Comparison of ENCODE assay signal across 30 mouse cellular contexts in the genomic region with DNA sequence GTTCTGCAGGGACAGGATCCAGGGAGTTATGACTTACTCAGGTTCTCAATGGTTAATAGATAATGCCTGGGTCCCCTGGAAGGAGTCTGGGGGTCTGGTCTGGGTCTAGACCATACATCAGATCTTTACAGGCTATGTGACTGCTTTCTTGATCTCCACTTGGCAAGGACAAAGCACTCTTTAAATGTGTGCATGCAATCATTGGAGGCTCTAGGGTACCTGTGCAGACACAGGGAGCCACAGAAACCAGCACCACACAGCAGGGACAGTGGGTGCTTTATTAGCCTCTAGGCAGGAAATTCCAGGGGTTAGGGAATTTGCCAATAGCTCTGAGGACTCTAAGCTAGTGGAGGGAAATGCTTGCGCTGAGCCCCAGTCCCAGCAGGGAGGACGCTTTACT. TPM values are rescaled to one million over a fixed set of nuclear protein-coding genes. Genes with fewer than 3 reads are reported as not detected.
"Had no signal": no experiment of that assay in that cellular context is flagged by ENCODE, and none has a peak within 500 bp of the region (broad histone marks: within the 10 kb centered on the region; RNA-seq: fewer than 3 reads in every experiment).

No protein-coding gene starts in this region.

- H3K36me3 ChIP-seq: heart, embryonic 13.5 days; heart, embryonic 15.5 days; intestine, embryonic 15.5 days; kidney, embryonic 15.5 days; liver, embryonic 12.5 days had no signal

- H3K27me3 ChIP-seq: heart, embryonic 15.5 days; hindbrain, embryonic 13.5 days; intestine, embryonic 15.5 days; kidney, embryonic 15.5 days; liver, embryonic 12.5 days had no signal

- H3K4me3 ChIP-seq: gastrocnemius, adult 2 months; heart, adult 2 months; heart, embryonic 13.5 days; heart, embryonic 15.5 days; hindbrain, embryonic 13.5 days; intestine, embryonic 15.5 days; kidney, embryonic 15.5 days; liver, embryonic 12.5 days had no signal

- DNase-seq: gastrocnemius, adult 2 months; gastrocnemius, postnatal 10 days; gastrocnemius, postnatal 25 days; heart, adult 2 months; heart, postnatal 14 days; heart, postnatal 36 days; kidney, adult 18-20 months; kidney, adult 9 months; kidney, postnatal 14 days; kidney, postnatal 36 days; layer of hippocampus, adult 9-11 months; layer of hippocampus, postnatal 36 days; left cerebral cortex, postnatal 4 days had no signal

- ATAC-seq: hindbrain, embryonic 16.5 days; inflammation-experienced regulatory T-cells, adult 6 months; intestine, embryonic 15.5 days; intestine, postnatal 0 days; liver, embryonic 12.5 days had no signal

- H3K4me1 ChIP-seq: heart, embryonic 13.5 days; heart, embryonic 15.5 days; hindbrain, embryonic 13.5 days; intestine, embryonic 15.5 days; kidney, embryonic 15.5 days; liver, embryonic 12.5 days had no signal

- H3K9me3 ChIP-seq: heart, embryonic 13.5 days; heart, embryonic 15.5 days; hindbrain, embryonic 13.5 days; intestine, embryonic 15.5 days; kidney, embryonic 15.5 days; liver, embryonic 12.5 days had no signal

- H3K9ac ChIP-seq: heart, embryonic 13.5 days; heart, embryonic 15.5 days; hindbrain, embryonic 13.5 days; intestine, embryonic 15.5 days; kidney, embryonic 15.5 days; liver, embryonic 12.5 days; liver, embryonic 14.5 days had no signal

- H3K27ac ChIP-seq: gastrocnemius, adult 2 months; heart, adult 2 months; heart, embryonic 13.5 days; heart, embryonic 15.5 days; hindbrain, embryonic 13.5 days; intestine, embryonic 15.5 days; kidney, embryonic 15.5 days; kidney, postnatal 0 days; liver, embryonic 12.5 days; liver, embryonic 14.5 days had no signal

- H3K4me2 ChIP-seq: heart, embryonic 11.5 days; heart, embryonic 13.5 days; heart, embryonic 15.5 days; hindbrain, embryonic 13.5 days; intestine, embryonic 15.5 days; kidney, embryonic 15.5 days; liver, embryonic 12.5 days had no signal

RNA-seq across cellular contexts. Expression of a gene that starts 14.3 kb away (rescaled TPM):
- total RNA-seq: gastrocnemius, adult 2 months; liver, adult 2 months had no signal

RNA-seq across cellular contexts. Expression of a gene that starts 30.6 kb away (rescaled TPM):
- total RNA-seq: gastrocnemius, adult 2 months; granulocyte monocyte progenitor cell, adult 5-6 weeks; heart, adult 2 months; hematopoietic stem cell, adult 5-6 weeks; liver, adult 2 months had no signal
- polyA plus RNA-seq: heart, embryonic 13.5 days; heart, postnatal 0 days; intestine, embryonic 15.5 days; large intestine, adult 2 months; liver, adult 2 months had no signal
